Mouse (Mus musculus) olfactory bulb, adult 2 months (tissue): Measurements from ENCODE around the gene Asic2. TPM values are rescaled to one million over a fixed set of nuclear protein-coding genes. Genes with fewer than 3 reads are reported as not detected.
A peak's percentile ranks its signal among the peaks of the same experiment; 100 is the strongest.

Experiments used
- H3K27ac ChIP-seq: fragments of 200-500 bp; 2 replicates; pipeline ENCODE4 v1.5.1; 2012; ENCODE audit warnings: low read depth, low read length; ENCODE audit not compliant: insufficient read depth
- H3K4me1 ChIP-seq: fragments of 200-500 bp; 2 replicates; pipeline ENCODE4 v1.6.1; 2012; ENCODE audit warnings: low read length; ENCODE audit not compliant: control insufficient read depth, insufficient read depth
- H3K4me3 ChIP-seq: fragments of 200-500 bp; 2 replicates; pipeline ENCODE4 v1.5.1; 2012; ENCODE audit warnings: mild to moderate bottlenecking, low read depth, low read length, moderate library complexity; ENCODE audit not compliant: insufficient read depth
- CTCF ChIP-seq: fragments of 200-500 bp; IDR thresholded peaks from 2 replicates; pipeline ENCODE4 v1.5.1; 2012; ENCODE audit warnings: low read depth, mild to moderate bottlenecking, low read length, moderate library complexity; ENCODE audit not compliant: insufficient read depth
- POLR2A ChIP-seq: fragments of 200-500 bp; IDR thresholded peaks from 2 replicates; pipeline ENCODE4 v1.6.1; 2012; ENCODE audit warnings: mild to moderate bottlenecking, low read depth, low read length, moderate library complexity; ENCODE audit not compliant: insufficient read depth
- WGBS: fragments of 180-500 bp; shearing (Covaris S2); methylation state at CpG from one replicate; pipeline ENCODE4 v1.1.7; 2018; 5-methylcytosine and 5-hydroxymethylcytosine counted together
- polyA plus RNA-seq: library from polyadenylated mRNA; stranded (reverse); fragments of >200 nt; gene quantifications from 2 replicates; pipeline ENCODE4 v1.2.4, GENCODE M21; 2012; ENCODE audit warnings: low replicate concordance; ENCODE audit not compliant: missing spikeins, insufficient read depth, insufficient read length

The Asic2 gene
- polyA plus RNA-seq, 1 experiment, result not detected

GRCm38 (mm10) chr11:81966626-81967289 lies 1.5 kb downstream of the Asic2 start:
- WGBS, result 7% methylated on average over 15 of the region's 15 CpGs
- Histone ChIP-seq H3K27ac (peak overlapping the region; percentile 72), H3K4me1 (peaks cover 20% of the 10 kb centered on the region), H3K4me3 (peak overlapping the region; percentile 53)
- TF ChIP-seq CTCF (no peak), POLR2A (0 out of 2 replicates have a peak, but pooled peaks have one; percentile 19)

GRCm38 (mm10) chr11:81965653-81966625 lies 2.3 kb downstream of the Asic2 start:
- Histone ChIP-seq H3K4me1 (peaks cover 23% of the 10 kb centered on the region), H3K27ac (peak overlapping the region; percentile 56), H3K4me3 (peak overlapping the region; percentile 53)
- 14% methylated on average over 11 of the region's 11 CpGs for WGBS
- no peak for TF ChIP-seq POLR2A
- no peak for TF ChIP-seq CTCF

GRCm38 (mm10) chr11:81964561-81964960 lies 3.7 kb downstream of the Asic2 start:
- Histone ChIP-seq H3K27ac (no peak overlapping the region), H3K4me3 (no peak overlapping the region), H3K4me1 (peaks cover 17% of the 10 kb centered on the region)
- no peak for TF ChIP-seq CTCF
- 41% methylated on average over 4 of the region's 4 CpGs for WGBS

- Histone ChIP-seq H3K4me3 (no peak overlapping the region), H3K27ac (no peak overlapping the region), H3K4me1 (peaks cover 9% of the 10 kb centered on the region; the same call in 1 of the 2 replicates)
- 59% methylated on average over 4 of the region's 4 CpGs for WGBS
- TF ChIP-seq POLR2A, result no peak
These were observed 13.9 kb downstream of the Asic2 start for GRCm38 (mm10) chr11:81954398-81954797.

- 97% methylated on average over 1 of the region's 1 CpGs for WGBS
- TF ChIP-seq CTCF, result no peak
- no peak for TF ChIP-seq POLR2A
These were observed 20.2 kb downstream of the Asic2 start for GRCm38 (mm10) chr11:81948021-81948420.

GRCm38 (mm10) chr11:81942167-81942566 lies 26.1 kb downstream of the Asic2 start:
- peaks cover 11% of the 10 kb centered on the region for H3K4me1 ChIP-seq
- TF ChIP-seq CTCF (no peak), POLR2A (no peak)
- WGBS, result 27% methylated on average over 1 of the region's 1 CpGs
- peak overlapping the region; percentile 54 for H3K27ac ChIP-seq
- H3K4me3 ChIP-seq, result no peak overlapping the region

More at GRCm38 (mm10) chr11:81948021-81948420, 20.2 kb downstream of the Asic2 start:
- Histone ChIP-seq H3K4me3 (no peak overlapping the region), H3K4me1 (peaks cover 2% of the 10 kb centered on the region; the same call in 1 of the 2 replicates), H3K27ac (no peak overlapping the region)

- Histone ChIP-seq H3K4me3 (no peak overlapping the region), H3K27ac (no peak overlapping the region), H3K4me1 (peaks cover 11% of the 10 kb centered on the region)
- TF ChIP-seq POLR2A (no peak), CTCF (no peak)
- 33% methylated on average over 1 of the region's 1 CpGs for WGBS
These were observed 27.3 kb downstream of the Asic2 start for GRCm38 (mm10) chr11:81940988-81941387.

- Histone ChIP-seq H3K27ac (no peak overlapping the region), H3K4me3 (no peak overlapping the region), H3K4me1 (peaks cover 8% of the 10 kb centered on the region)
- TF ChIP-seq CTCF, result no peak
- no peak for TF ChIP-seq POLR2A
- 97% methylated on average over 1 of the region's 1 CpGs for WGBS
These were observed 30.7 kb downstream of the Asic2 start for GRCm38 (mm10) chr11:81937516-81937915.

GRCm38 (mm10) chr11:81926393-81926792 lies 41.9 kb downstream of the Asic2 start:
- TF ChIP-seq POLR2A, result no peak
- TF ChIP-seq CTCF, result no peak
- no peak overlapping the region for H3K27ac ChIP-seq
- no peak overlapping the region for H3K4me3 ChIP-seq
- H3K4me1 ChIP-seq, result no peaks in the 10 kb centered on the region

GRCm38 (mm10) chr11:81923626-81924025 lies 44.6 kb downstream of the Asic2 start:
- H3K4me3 ChIP-seq, result no peak overlapping the region
- no peaks in the 10 kb centered on the region for H3K4me1 ChIP-seq
- no peak overlapping the region for H3K27ac ChIP-seq
- WGBS, result 89% methylated on average over 4 of the region's 4 CpGs
- TF ChIP-seq CTCF, result no peak
- TF ChIP-seq POLR2A, result no peak
